Mouse (Mus musculus): ENCODE measurements around the gene Krt7.
A peak's percentile ranks its signal among the peaks of the same experiment; 100 is the strongest.

GRCm38 (mm10) chr15:101370101-101370911 is 40.5 kb upstream of the Krt7 start, which contains the start of gene Krt80:
- TF ChIP-seq CTCF (IDR thresholded peaks at IDR 0.05; ENCODE audit: low read depth) (no peak), EP300 (IDR thresholded peaks at IDR 0.05; ENCODE audit: low read depth) (peak; percentile 90)
